Mouse (Mus musculus) spleen, adult 2 months (tissue): ENCODE measurements around the gene Srcap.

Source experiments
- CTCF ChIP-seq: fragments of 200-500 bp; IDR thresholded peaks from 2 replicates; pipeline ENCODE4 v1.5.1; 2011; ENCODE audit warnings: mild to moderate bottlenecking, inconsistent platforms; ENCODE audit not compliant: insufficient read depth, insufficient read length, insufficient replicate concordance; ENCODE audit errors: extremely low read depth
- POLR2A ChIP-seq: fragments of 200-500 bp; IDR thresholded peaks from 2 replicates; pipeline ENCODE4 v1.6.1; 2011; ENCODE audit warnings: low read depth, low read length, inconsistent platforms

- TF ChIP-seq CTCF: no peak
- no peak for TF ChIP-seq POLR2A
Measured at GRCm38 (mm10) chr7:127596747-127597146, 85.0 kb downstream of the Srcap start.
